Mouse (Mus musculus) lung, postnatal 14 days (tissue): Measurements from ENCODE around the gene Slc35f6.
"Not testable (repeated sequence)": the region's sequence is repeated elsewhere in the genome, so short reads cannot be mapped to it uniquely, and the experiment has no call there.

Experiments
- DNase-seq: peaks from one replicate; pipeline ENCODE4 v3.0.0; 2021

Slc35f6 gene

GRCm38 (mm10) chr5:30660813-30661212 is 13.1 kb downstream of the Slc35f6 start:
- DNase-seq = no peak

GRCm38 (mm10) chr5:30665360-30665759 is 17.6 kb downstream of the Slc35f6 start:
- DNase-seq = no peak

GRCm38 (mm10) chr5:30665968-30666367 is 18.2 kb downstream of the Slc35f6 start:
- no peak for DNase-seq

- peak; percentile 90 for DNase-seq
Observed at GRCm38 (mm10) chr5:30666391-30667195, 18.9 kb downstream of the Slc35f6 start, which contains the start of gene Cenpa. Gene Cenpa, plus strand, starts transcription at chr5:30666777.

- no peak for DNase-seq
Observed at GRCm38 (mm10) chr5:30667215-30667614, 19.5 kb downstream of the Slc35f6 start.

GRCm38 (mm10) chr5:30667686-30668085 is 20.0 kb downstream of the Slc35f6 start:
- no peak for DNase-seq

GRCm38 (mm10) chr5:30668637-30669495 is 21.1 kb downstream of the Slc35f6 start:
- no peak for DNase-seq

- DNase-seq = no peak
Observed at GRCm38 (mm10) chr5:30669496-30669830, 21.7 kb downstream of the Slc35f6 start.

- DNase-seq = no peak
Observed at GRCm38 (mm10) chr5:30670091-30670490, 22.4 kb downstream of the Slc35f6 start.

- DNase-seq = no peak
Observed at GRCm38 (mm10) chr5:30674001-30674400, 26.3 kb downstream of the Slc35f6 start.

GRCm38 (mm10) chr5:30676800-30677199 is 29.1 kb downstream of the Slc35f6 start:
- no peak for DNase-seq

- DNase-seq = not testable (repeated sequence)
Observed at GRCm38 (mm10) chr5:30678069-30678468, 30.3 kb downstream of the Slc35f6 start.

- DNase-seq = no peak
Observed at GRCm38 (mm10) chr5:30678722-30679296, 31.1 kb downstream of the Slc35f6 start.

- no peak for DNase-seq
Observed at GRCm38 (mm10) chr5:30679593-30679992, 31.9 kb downstream of the Slc35f6 start.

GRCm38 (mm10) chr5:30681970-30682369 is 34.2 kb downstream of the Slc35f6 start:
- no peak for DNase-seq

- no peak for DNase-seq
Observed at GRCm38 (mm10) chr5:30682967-30683600, 35.4 kb downstream of the Slc35f6 start.

GRCm38 (mm10) chr5:30683993-30684392 is 36.3 kb downstream of the Slc35f6 start:
- no peak for DNase-seq

GRCm38 (mm10) chr5:30686781-30687180 is 39.0 kb downstream of the Slc35f6 start:
- no peak for DNase-seq

- no peak for DNase-seq
Observed at GRCm38 (mm10) chr5:30700361-30701000, 52.7 kb downstream of the Slc35f6 start.

GRCm38 (mm10) chr5:30701373-30701772 is 53.6 kb downstream of the Slc35f6 start:
- DNase-seq = not testable (repeated sequence)

GRCm38 (mm10) chr5:30701866-30702265 is 54.1 kb downstream of the Slc35f6 start:
- no peak for DNase-seq
